Mouse (Mus musculus) brain, embryonic 18.5 days (tissue): ENCODE results near the gene Sf3b6.

Source experiments
- DNase-seq: peaks from one replicate; pipeline ENCODE4 v3.0.0-alpha.2; 2012; ENCODE audit warnings: low read depth, low spot score

Sf3b6 gene

DNA sequence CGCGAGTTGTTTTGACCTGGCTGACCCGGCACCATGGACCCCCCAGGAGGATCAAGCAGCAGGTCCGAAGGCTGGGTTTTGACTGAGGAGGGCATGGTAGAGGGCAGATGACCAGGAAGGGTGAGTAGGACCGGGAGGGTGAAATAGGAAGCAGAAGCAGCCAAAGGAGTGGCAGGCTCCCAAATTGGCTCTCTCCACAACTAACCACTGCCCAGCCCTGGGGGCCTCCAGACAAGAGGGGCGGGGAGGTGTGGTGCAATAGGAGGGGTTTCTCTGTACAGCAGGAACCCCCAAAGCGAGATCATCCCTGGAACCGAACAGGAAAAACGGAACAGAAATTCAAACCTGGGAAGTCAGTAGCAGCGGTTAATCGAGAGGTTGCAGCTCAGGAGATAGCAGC lies 23.4 kb downstream of the Sf3b6 start:
- DNase-seq, result no peak

DNA sequence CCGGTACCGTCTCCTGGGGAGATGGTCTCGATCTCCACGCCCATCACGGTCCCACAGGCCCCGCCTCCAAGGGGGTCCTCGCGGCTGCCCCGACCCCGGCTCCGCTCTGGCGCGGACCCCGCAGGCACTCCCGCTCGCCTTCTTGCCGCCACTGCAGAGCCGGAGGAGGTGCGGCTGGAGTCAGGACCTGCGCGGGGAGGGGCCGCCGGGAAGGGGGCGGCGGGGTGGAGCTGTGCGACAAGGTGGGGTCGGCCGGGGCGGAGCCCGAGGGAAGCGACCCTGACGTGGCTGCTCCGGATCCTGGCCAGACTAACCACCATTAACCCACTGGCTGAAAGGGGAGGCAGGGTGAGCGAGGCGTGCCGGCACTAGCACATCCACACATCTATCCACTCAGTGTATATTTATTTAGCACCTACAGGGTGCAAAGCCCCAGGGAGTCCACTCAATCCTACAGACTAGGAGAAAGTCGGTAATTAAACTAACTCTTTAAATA lies 24.1 kb downstream of the Sf3b6 start, which contains the start of gene Fkbp1b:
Fkbp1b (minus strand) TSS at position 200 of the 496 bp plus-strand sequence.
- no peak for DNase-seq

DNA sequence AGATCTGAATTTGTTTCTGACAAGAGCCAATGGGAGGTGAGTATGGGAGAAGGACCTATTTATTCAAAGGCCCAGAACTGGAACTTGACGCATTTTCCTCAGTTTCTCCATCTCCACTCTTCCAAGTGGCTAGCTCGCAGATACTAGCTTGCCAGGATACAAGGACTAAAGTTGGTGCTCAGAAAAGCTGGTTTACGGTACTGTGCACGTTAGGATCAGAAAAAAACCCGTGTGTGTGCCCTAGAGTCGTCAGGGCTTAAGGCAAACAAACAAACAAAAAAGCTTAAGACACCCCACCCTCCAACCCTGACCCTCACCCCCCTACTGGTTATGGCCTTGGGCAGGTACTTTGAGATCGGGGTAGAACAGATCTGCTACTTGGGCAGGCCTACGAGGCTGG lies 25.1 kb downstream of the Sf3b6 start:
- no peak for DNase-seq

DNA sequence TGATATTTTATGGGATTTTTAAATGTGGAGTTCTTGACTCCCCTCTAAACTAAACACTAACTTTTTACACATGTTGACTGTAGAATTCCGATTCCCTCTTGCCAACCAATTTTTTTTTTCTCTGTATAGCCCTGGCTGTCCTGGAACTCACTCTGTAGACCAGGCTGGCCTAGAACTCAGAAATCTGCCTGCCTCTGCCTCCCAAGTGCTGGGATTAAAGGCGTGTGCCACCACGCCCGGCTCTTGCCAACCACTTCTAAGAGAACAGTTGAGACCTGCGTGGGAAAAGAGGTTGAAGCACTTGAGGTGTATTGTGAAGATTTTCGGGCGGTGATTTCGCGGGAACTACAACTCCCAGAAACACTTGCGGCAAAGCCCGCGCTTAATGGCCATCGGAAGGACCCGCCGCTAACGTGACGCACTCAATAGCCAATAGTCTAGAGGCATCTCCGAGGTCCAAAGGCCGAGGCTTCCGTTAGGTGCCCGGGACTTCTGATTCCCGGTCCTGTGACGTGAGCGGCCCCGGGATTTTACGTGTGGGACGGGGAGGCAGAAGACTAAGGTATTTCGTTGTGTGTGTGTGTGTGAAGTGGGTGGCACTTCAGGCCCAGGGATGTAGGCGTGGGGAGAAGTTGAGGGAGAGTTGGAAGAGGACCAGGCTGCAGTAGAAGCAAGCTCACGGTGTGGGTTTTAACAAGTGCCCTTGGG lies 25.7 kb downstream of the Sf3b6 start, which contains the start of gene Wdcp:
Wdcp (plus strand) TSS at position 414 of the 708 bp plus-strand sequence.
- peak; percentile 78 for DNase-seq

DNA sequence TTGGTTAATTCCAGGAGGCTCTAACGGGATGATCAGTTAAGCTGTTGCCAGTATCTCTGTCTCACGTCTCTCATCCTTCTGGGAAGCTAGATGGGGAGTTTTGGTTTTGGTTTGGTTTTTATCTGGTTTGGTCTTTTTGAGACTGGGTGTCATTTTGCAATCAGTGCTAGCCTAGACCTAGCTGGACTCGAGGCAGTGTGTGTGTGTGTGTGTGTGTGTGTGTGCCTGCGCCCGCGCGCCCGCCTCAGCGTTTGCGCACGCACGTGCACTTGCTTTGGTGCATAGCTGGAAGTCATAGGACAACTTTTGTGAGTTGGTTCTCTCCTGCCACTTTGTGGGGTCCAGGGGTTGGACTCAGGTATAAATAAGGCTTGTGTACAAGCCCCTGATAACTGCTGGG lies 26.4 kb downstream of the Sf3b6 start:
- DNase-seq, result no peak

DNA sequence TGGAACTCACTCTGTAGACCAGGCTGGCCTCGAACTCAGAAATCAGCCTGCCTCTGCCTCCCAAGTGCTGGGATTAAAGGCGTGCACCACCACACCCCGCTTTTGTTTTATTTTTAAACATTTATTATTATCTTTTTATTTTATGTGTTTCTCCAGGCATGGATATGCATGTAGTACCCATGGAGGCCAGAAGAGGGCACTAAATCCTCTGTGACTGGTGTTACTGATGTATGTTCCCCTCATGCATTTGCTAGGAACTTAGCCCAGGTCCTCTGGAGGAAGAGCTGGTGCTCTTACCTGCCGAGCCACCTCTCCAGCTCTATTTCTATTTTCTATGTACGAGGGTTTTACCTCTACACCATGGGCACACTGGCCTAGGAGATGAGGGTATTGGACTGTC lies 38.8 kb downstream of the Sf3b6 start:
- DNase-seq, result no peak

DNA sequence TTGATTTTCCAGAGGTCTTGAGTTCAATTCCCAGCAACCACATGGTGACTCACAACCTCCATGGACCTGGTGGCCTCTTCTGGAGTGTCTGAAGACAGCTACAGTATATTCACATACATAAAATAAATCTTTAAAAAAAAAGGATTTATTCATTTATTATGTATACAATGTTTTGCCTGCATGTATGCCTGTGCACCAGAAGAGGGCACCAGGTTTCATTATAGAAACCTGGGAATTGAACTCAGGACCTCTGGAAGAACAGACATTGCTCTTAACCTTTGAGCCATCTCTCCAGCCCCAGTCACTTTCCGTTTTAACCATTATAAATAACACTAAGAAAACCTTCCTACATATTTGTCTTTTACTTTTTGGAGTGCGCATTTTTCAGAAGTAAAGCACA lies 39.5 kb downstream of the Sf3b6 start:
- no peak for DNase-seq

DNA sequence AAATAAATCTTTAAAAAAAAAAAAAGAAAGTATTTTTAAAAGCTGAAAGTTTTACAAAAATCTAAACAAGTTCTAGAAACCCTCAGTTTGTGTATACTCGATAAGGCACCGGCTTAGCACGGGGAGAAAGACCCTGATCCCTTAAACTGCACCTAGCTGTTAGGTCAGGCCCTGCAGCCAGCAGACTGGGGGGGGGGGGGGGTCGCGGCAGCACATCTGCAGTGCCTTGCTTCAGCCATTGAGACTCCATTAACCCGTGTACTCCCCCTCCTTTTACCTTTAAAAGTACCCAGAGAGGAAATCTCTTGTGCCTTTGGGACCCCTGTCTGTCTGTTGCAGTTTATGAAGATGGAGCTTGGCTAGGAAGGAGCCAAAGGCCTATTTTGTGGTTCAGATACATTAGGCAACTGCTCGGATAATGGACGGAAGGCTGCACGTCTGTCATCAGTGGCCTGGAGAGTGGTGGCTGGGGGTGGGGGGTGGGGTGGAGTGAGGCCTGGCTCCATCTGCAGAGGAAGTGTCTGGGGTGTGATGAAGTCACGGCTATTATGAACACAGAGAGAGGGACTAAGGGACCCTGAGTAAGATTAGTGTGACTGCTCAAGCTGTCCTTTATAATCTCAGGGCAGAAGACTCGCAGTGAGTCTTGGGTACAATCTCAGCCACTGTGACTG lies 42.0 kb downstream of the Sf3b6 start:
- DNase-seq, result no peak

DNA sequence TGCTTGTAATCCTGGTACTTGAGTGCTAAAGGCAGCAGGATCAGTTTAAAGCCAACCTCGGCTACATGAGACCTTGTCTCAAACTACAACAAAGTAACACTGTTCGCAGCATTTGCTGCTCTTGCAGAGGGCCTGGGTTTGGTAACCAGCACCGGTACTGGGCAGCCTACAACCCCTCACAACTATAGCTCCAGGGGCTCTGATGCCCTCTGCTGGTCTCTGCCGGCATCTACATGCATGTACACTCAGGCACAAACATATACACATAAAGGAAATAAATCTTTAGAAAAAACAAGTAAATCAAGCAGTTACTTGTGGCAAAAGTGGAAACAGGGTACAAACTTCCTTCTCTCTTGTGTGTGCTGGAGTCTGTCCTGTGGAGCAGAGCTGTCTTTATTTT lies 45.3 kb downstream of the Sf3b6 start:
- no peak for DNase-seq

DNA sequence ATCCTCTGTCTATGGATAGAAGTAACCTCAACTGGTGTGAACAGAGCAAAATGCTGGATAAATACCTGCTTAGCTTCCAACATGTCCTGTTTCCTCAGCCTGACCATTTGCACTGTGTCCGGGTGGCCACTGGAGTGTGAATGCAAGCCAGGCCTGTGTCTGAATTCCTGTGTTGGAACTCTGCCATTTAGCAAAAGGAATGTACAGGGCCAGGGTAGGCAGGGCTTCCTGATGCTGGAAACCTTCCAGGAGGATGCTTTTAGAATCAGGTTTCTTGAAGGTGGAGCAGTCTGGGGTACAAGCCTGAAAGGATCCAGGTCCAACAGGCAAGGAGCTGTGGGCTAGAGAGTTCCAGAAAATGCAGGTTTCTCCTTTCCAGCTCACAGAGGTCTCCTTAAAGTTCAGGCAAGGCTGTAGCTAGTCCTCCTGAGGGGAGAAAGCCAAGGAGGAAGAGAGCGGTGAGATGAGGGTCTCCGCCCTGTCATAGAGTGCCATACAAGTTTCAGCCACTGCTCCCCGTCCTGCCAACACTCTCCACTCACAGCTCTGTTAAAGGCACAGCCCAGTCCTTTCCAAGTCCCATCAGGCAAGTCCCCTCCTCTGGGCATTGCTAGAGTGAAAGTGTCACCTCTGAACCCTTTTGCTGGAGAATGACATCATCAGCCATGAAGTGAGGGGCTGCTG lies 46.5 kb downstream of the Sf3b6 start:
- DNase-seq, result no peak

DNA sequence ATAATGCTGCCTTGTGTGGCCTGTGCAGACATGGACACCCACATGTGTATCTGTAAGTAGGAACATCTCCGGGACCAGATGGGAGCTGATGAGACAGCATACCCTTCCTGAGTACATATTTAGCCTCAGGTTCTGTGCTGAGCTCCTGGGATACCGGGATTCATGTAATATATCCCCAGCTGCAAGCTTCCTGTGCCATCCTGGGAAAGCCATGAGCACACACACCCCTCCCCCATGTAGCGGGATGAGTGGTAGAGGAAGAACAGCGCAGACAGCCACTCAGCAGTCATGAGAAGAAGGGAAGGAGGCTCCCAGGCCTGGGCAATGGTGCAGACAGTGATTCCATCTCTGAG lies 47.0 kb downstream of the Sf3b6 start:
- no peak for DNase-seq

DNA sequence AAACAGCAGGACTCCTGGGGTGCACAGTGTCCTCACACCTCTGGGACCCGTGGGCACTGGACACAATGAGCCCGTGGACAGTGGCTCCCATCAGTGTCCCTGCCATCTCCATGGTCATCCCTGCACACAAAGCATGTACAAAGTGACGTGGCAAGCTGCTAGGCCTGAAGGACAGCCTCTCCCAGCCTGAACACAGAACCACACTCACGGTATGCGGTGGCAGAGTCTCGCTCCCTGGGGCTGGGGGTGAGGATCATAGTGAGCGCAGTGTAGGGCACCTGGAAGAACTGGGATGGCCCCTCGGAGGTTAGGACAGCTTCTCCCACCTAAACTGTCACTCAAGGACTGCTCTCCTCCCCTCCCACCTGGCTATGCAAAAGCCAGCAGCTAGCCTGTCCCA lies 51.6 kb downstream of the Sf3b6 start:
- DNase-seq, result no peak

DNA sequence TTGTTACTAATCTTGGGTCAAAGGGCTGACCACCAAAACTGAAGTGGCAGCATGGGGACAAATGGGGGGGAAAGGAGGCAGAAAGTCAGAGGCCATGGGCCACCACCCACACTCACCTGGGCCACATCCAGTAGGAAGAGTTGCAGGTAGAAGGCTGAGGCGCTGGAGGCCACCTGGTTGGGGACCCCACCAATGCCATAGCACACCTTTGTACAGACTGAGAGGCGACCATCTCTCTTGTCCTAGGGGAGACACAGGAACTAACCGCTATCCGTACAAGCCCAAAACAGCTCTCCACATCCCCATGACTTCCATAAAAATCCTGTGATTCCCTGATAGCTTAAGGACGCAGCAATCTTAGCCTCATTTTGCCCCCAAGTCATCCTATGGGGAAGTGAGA lies 53.9 kb downstream of the Sf3b6 start:
- no peak for DNase-seq

DNA sequence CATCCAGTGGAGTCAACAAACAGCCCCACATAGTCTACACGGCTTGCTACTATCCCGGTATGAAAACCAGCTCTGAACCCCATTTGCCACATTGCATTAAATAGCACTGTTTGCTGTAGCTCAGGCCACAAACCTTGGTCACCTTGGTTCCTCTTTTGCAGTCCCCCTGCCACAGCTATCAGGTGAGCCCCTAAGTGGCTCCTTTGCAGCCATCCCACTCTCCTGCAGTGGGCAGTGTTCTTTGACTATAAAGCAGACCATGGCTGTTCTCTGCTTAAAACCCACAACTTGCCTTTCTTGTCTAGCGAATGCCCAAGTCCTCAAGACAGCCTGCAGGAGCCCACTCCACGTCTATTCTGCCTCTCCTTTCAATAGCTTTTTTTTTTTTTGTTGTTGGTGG lies 54.9 kb downstream of the Sf3b6 start:
- no peak for DNase-seq

DNA sequence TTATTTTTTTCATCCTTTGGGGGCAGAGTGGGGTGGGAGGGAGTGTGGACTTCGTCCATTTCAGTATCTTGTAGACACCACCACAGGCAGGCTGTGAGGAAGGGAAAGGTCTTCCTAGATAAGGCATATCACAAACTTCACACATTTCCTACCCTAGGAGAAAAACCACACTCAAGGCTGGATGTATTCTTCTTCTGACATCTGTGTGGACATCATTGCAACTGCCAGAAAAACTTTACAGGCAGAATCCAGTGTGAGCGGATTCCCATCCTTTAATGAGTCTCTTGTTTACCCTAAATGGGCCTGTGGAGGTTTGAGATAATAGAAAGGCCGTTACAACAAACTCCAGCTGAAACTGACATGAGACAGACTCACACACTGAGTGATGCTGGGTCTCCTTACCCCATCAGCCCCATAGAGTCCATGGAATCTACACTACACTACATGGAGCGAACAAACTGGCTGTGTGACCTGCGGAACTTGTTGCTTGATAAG lies 55.7 kb downstream of the Sf3b6 start:
- DNase-seq, result no peak

DNA sequence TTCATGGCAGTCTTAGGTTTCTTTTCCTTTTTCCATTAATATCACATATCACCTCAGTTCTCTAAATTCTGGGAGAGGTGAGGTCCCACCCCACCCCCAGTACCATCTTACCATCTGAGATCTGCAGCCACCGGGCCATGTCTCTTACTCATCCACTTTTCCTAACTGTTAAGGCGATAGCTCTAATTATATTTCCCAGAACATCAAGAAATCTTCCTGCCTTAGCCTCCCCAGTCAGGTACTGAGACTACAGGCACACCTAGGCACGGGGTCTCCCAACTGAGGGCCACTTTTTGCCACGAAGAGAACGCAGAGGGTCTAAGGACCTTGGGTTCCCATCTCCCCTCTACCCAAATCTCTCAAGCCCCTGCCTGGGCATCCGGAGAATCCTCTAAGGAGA lies 56.2 kb downstream of the Sf3b6 start:
- DNase-seq, result no peak

DNA sequence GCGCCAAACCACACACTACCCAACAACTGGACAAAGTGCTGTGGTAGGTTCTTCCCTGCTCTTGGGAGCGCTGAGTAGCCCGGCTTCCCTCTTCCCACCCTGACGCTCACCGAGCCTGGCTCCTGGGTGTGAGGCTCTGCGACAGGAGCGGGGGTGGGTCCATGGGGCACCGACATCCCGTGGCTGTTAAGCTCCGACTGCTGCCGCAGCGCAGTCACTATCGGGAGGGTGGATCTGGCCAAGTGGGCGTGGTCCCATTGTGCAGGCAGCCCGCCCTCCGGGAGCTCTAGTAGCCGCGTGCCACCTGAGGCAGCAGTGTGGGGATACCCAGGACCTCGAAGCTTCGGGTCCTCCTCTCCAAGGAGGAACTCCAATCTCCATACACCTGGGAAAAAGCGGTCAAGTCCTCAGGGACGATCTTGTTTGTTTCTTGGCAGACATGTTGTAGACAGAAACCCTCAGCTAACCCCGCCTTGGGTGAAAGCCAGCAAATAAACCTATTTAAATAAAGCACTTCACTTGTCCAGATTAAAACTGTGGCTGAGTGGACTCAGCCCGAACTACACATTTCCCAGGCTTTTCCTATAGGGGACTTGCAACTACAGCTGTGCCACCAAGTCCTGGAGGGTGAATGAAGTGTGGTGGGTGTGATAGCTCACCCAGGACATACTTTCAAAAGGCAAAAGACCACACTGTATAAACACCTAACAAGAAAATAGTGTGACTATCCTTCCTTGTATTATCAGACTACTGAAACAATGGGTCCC lies 57.0 kb downstream of the Sf3b6 start, which contains the start of gene Mfsd2b:
Mfsd2b (minus strand) TSS at position 199 of the 767 bp plus-strand sequence.
- peak; percentile 3 for DNase-seq

DNA sequence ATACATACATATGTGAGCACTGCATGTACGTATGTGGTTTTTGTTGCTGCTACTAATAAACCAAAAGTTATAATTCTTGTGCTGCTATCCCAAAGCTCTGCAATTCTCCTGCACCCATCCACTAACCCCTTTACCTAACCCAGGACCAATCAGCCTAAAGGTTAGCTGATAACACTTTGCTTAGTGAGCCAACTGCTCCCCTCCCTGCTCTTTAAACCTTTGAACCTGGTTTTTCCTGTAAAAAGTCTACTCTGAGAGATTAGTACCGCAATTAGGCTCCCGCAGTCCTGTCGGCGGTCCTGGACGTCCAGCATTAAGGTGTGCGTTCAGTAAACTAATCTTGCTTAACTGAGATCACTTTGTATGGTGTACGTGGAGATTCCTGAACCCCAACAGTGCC lies 58.3 kb downstream of the Sf3b6 start:
- no peak for DNase-seq
